Comparison of ENCODE assay signal across 14 mouse cellular contexts in the genomic region with DNA sequence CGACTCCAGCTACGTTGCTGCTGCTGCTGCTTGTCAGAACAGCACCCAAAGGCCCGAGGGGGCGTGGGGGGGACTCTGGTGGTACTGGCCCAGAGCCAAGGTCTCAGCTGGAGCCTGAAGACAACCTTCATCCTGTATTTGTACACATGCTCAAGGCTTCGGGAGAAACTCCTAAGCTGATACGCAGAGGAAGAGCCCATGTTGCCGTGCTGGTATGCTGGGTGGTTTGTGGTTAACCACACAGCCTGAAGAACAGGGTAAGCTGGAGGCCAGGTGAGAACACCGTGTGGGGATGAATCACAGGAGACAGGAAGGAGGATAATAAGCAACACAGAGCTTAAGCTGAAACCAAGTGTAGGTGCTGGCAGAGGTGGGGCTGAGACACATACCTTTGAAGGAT.
DNase-seq lines count a peak whose midpoint lies in the region; ATAC-seq lines count a peak whose summit lies in the region.
"Had no signal": no experiment of that assay in that cellular context is flagged by ENCODE, and none has a peak within 500 bp of the region (broad histone marks: within the 10 kb centered on the region; RNA-seq: fewer than 3 reads in every experiment).

No protein-coding gene starts in this region.

- peak; percentile 68 for DNase-seq in urinary bladder, postnatal 14 days (ENCODE audit: low spot score)
- DNase-seq in urinary bladder, postnatal 10 days (ENCODE audit: low spot score), result no peak
- DNase-seq in splenic B cell, adult 2 months (ENCODE audit: low read depth, low spot score), result peak; percentile 33
- DNase-seq: kidney, postnatal 10 days; spleen, adult 18-20 months had no signal

- no peaks in the 10 kb centered on the region for H3K27me3 ChIP-seq in splenic B cell, adult 2 months (ENCODE audit: control insufficient read depth, insufficient read depth, low read length, poor library complexity, severe bottlenecking)
- H3K27me3 ChIP-seq in kidney, embryonic 15.5 days, result no peaks in the 10 kb centered on the region
- no peaks in the 10 kb centered on the region for H3K27me3 ChIP-seq in intestine, embryonic 15.5 days (replicated peaks)
- H3K27me3 ChIP-seq: midbrain, embryonic 13.5 days; neural tube, embryonic 15.5 days had no signal

- ATAC-seq in activated CD4-positive, CD25-positive, alpha-beta regulatory T cell, adult 4 months, result peak; percentile 84
- ATAC-seq in kidney, embryonic 15.5 days (replicated peaks; ENCODE audit: low FRiP score), result no peak
- no peak for ATAC-seq in frontal cortex, adult (ENCODE audit: low TSS enrichment)
- no peak for ATAC-seq in intestine, embryonic 15.5 days
- ATAC-seq: midbrain, embryonic 13.5 days had no signal

- WGBS in kidney, embryonic 15.5 days, result 82% methylated on average over 8 of the region's 8 CpGs
- 73% methylated on average over 8 of the region's 8 CpGs for WGBS in intestine, embryonic 15.5 days

- H3K36me3 ChIP-seq in splenic B cell, adult 2 months (ENCODE audit: control insufficient read depth, insufficient read depth, low read length, poor library complexity, severe bottlenecking), result no peaks in the 10 kb centered on the region
- H3K36me3 ChIP-seq in kidney, embryonic 15.5 days, result no peaks in the 10 kb centered on the region
- no peaks in the 10 kb centered on the region for H3K36me3 ChIP-seq in intestine, embryonic 15.5 days
- H3K36me3 ChIP-seq: forebrain, embryonic 12.5 days; hindbrain, embryonic 10.5 days; midbrain, embryonic 13.5 days; neural tube, embryonic 15.5 days had no signal

- H3K4me3 ChIP-seq in kidney, embryonic 15.5 days (replicated peaks), result no peak overlapping the region
- H3K4me3 ChIP-seq in intestine, embryonic 15.5 days (replicated peaks), result no peak overlapping the region
- H3K4me3 ChIP-seq: forebrain, embryonic 12.5 days; hindbrain, embryonic 10.5 days; midbrain, embryonic 13.5 days; neural tube, embryonic 15.5 days had no signal

- H3K9me3 ChIP-seq in kidney, embryonic 15.5 days (replicated peaks), result no peaks in the 10 kb centered on the region
- H3K9me3 ChIP-seq in intestine, embryonic 15.5 days, result no peaks in the 10 kb centered on the region
- H3K9me3 ChIP-seq: forebrain, embryonic 12.5 days; hindbrain, embryonic 10.5 days; midbrain, embryonic 13.5 days; neural tube, embryonic 15.5 days had no signal

- H3K9ac ChIP-seq in kidney, embryonic 15.5 days, result no peak overlapping the region
- no peak overlapping the region for H3K9ac ChIP-seq in intestine, embryonic 15.5 days
- H3K9ac ChIP-seq: forebrain, embryonic 12.5 days; liver, embryonic 14.5 days; midbrain, embryonic 13.5 days; neural tube, embryonic 15.5 days had no signal

- peaks cover 25% of the 10 kb centered on the region for H3K4me1 ChIP-seq in kidney, embryonic 15.5 days
- H3K4me1 ChIP-seq in intestine, embryonic 15.5 days (replicated peaks), result peaks cover 10% of the 10 kb centered on the region
- H3K4me1 ChIP-seq: neural tube, embryonic 15.5 days had no signal

- no peak overlapping the region for H3K4me2 ChIP-seq in kidney, embryonic 15.5 days
- H3K4me2 ChIP-seq in intestine, embryonic 15.5 days (replicated peaks), result no peak overlapping the region
- H3K4me2 ChIP-seq: forebrain, embryonic 12.5 days; midbrain, embryonic 13.5 days; neural tube, embryonic 15.5 days had no signal

- no peak overlapping the region for H3K27ac ChIP-seq in kidney, embryonic 15.5 days
- H3K27ac ChIP-seq in intestine, embryonic 15.5 days, result no peak overlapping the region
- H3K27ac ChIP-seq: forebrain, embryonic 12.5 days; hindbrain, embryonic 10.5 days; liver, embryonic 14.5 days; midbrain, embryonic 13.5 days; neural tube, embryonic 15.5 days had no signal
